ENCODE assay signal across 9 mouse cellular contexts in the genomic region with DNA sequence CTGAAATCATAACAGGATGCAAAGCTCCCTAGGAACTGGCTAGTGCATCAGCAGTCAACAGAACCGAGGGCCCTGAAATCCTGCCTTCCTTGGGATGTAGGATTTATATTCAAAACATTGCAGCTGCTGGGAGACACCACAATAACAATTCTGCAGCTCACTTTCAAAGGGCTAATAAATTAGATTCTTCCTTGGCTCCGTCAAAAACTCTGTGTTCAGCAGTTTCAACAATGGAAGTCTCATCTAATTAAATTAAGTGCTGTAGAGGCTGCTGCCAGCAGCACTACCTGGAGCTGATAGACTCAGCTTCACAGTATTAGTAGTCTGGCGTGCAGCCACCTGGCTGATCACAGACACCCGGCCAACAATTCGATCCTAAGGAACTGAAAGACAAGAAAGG.
DNase-seq lines count a peak whose midpoint lies in the region; TF ChIP-seq lines count a peak whose summit lies in the region.
"Had no signal": no experiment of that assay in that cellular context is flagged by ENCODE, and none has a peak within 500 bp of the region (broad histone marks: within the 10 kb centered on the region; RNA-seq: fewer than 3 reads in every experiment).

No protein-coding gene starts in this region.

- no peak for TF ChIP-seq CTCF in cerebellum, adult 2 months (IDR thresholded peaks at IDR 0.05; ENCODE audit: borderline replicate concordance, insufficient read depth, low read depth, low read length)

- DNase-seq in cerebellum, postnatal 10 days: peak; percentile 63 to 75
- DNase-seq in cerebellum, adult 2 months: no peak
- peak; percentile 3 for DNase-seq in kidney, postnatal 10 days
- DNase-seq in kidney, adult 18-20 months: no peak
- peak; percentile 13 for DNase-seq in right cerebral cortex, postnatal 4 days
- no peak for DNase-seq in right cerebral cortex, adult 18-20 months
- no peak for DNase-seq in testis, postnatal 10 days (ENCODE audit: low spot score)
- no peak for DNase-seq in spleen, adult 12 weeks (ENCODE audit: low spot score)

- H3K4me3 ChIP-seq in cerebellum, adult 2 months (replicated peaks; ENCODE audit: insufficient read depth, low read depth, low read length): no peak overlapping the region
- H3K4me3 ChIP-seq: liver, embryonic 12.5 days had no signal

- no peak overlapping the region for H3K27ac ChIP-seq in cerebellum, adult 2 months (ENCODE audit: insufficient read depth, low read length)
- H3K27ac ChIP-seq: liver, embryonic 12.5 days had no signal

- WGBS in cerebellum, adult 2 months: 4% methylated on average over 5 of the region's 5 CpGs

- H3K27me3 ChIP-seq in cerebellum, adult 2 months (ENCODE audit: control insufficient read depth, insufficient read depth, low read length): no peaks in the 10 kb centered on the region
- H3K27me3 ChIP-seq: liver, embryonic 12.5 days had no signal

- H3K4me1 ChIP-seq in cerebellum, adult 2 months (ENCODE audit: control insufficient read depth, insufficient read depth, low read length): no peaks in the 10 kb centered on the region
- H3K4me1 ChIP-seq: liver, embryonic 12.5 days had no signal

- TF ChIP-seq POLR2A in cerebellum, adult 2 months (IDR thresholded peaks at IDR 0.05; ENCODE audit: borderline replicate concordance, insufficient read depth, low read length): no peak

Comparison
In these comparisons a context has a peak if more than half of its experiments do, and no peak if none do; other contexts are left out.
1. DNase-seq: peak in cerebellum, postnatal 10 days (2 of 2), kidney, postnatal 10 days (single experiment) and right cerebral cortex, postnatal 4 days (single experiment); none in cerebellum, adult 2 months (0 of 2), kidney, adult 18-20 months (single experiment), right cerebral cortex, adult 18-20 months (single experiment), testis, postnatal 10 days (single experiment) and spleen, adult 12 weeks (single experiment).